In the genomic region with DNA sequence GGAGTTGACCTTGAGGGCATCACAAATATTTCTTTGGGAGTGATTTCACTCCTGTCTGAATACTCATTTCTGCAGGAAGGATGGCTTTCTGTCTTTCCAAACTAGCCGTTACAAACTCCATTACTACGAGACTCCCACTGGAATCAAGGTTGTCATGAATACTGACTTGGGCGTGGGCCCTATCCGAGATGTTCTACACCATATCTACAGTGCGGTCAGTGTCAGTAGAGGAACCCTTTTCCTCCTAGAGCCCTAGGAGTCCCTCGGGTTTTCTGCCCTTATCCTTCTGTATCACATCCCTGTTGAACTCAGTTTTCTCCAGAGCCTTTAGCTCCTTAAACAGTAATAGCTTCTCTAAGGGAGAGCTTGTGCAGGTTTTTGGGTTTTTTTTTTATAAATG, we compare ENCODE assay signal across 9 mouse cellular contexts. TPM values are rescaled to one million over a fixed set of nuclear protein-coding genes. Genes with fewer than 3 reads are reported as not detected.
DNase-seq lines count a peak whose midpoint lies in the region; ATAC-seq and TF ChIP-seq lines count a peak whose summit lies in the region.
"Had no signal": no experiment of that assay in that cellular context is flagged by ENCODE, and none has a peak within 500 bp of the region (broad histone marks: within the 10 kb centered on the region; RNA-seq: fewer than 3 reads in every experiment).

No protein-coding gene starts in this region.

- WGBS in kidney, postnatal 0 days, result 81% methylated on average over 6 of the region's 6 CpGs
- 83% methylated on average over 6 of the region's 6 CpGs for WGBS in embryonic facial prominence, embryonic 14.5 days
- WGBS in intestine, embryonic 16.5 days, result 79% methylated on average over 6 of the region's 6 CpGs

- no peaks in the 10 kb centered on the region for H3K9me3 ChIP-seq in kidney, postnatal 0 days (replicated peaks; ENCODE audit: low read length)
- no peaks in the 10 kb centered on the region for H3K9me3 ChIP-seq in embryonic facial prominence, embryonic 14.5 days (ENCODE audit: control insufficient read depth, low read length)
- H3K9me3 ChIP-seq in intestine, embryonic 16.5 days (ENCODE audit: control insufficient read depth, low read length), result no peaks in the 10 kb centered on the region

- no peaks in the 10 kb centered on the region for H3K36me3 ChIP-seq in kidney, postnatal 0 days (ENCODE audit: insufficient read depth, low read length)
- peaks cover 7% of the 10 kb centered on the region for H3K36me3 ChIP-seq in embryonic facial prominence, embryonic 14.5 days (ENCODE audit: control insufficient read depth, insufficient read depth, low read length)
- no peaks in the 10 kb centered on the region for H3K36me3 ChIP-seq in intestine, embryonic 16.5 days (ENCODE audit: control insufficient read depth, insufficient read depth, low read length)

- TF ChIP-seq CTCF in kidney, postnatal 0 days (IDR thresholded peaks at IDR 0.05; ENCODE audit: low read depth), result no peak

- no peak overlapping the region for H3K27ac ChIP-seq in kidney, postnatal 0 days
- H3K27ac ChIP-seq in embryonic facial prominence, embryonic 14.5 days (replicated peaks; ENCODE audit: low read depth, low read length), result no peak overlapping the region
- no peak overlapping the region for H3K27ac ChIP-seq in intestine, embryonic 16.5 days (ENCODE audit: low read length)

- peak overlapping the region; percentile 69 for H3K9ac ChIP-seq in kidney, postnatal 0 days (ENCODE audit: low read depth, low read length)
- peak overlapping the region; percentile 63; the same call in 1 of the 2 replicates for H3K9ac ChIP-seq in embryonic facial prominence, embryonic 14.5 days (ENCODE audit: low read depth, low read length)
- H3K9ac ChIP-seq in intestine, embryonic 16.5 days (ENCODE audit: low read depth, low read length), result peak overlapping the region; percentile 79

- H3K4me1 ChIP-seq in kidney, postnatal 0 days (replicated peaks; ENCODE audit: insufficient read depth, low read length), result peaks cover 26% of the 10 kb centered on the region
- peaks cover 23% of the 10 kb centered on the region for H3K4me1 ChIP-seq in embryonic facial prominence, embryonic 14.5 days (ENCODE audit: control insufficient read depth, insufficient read depth, low read length)
- H3K4me1 ChIP-seq in intestine, embryonic 16.5 days (ENCODE audit: control insufficient read depth, insufficient read depth, low read length), result peaks cover 33% of the 10 kb centered on the region

- intact Hi-C loops in gastrocnemius, postnatal 36 days (cut with DNase I), result loop anchor here (5.0 kb wide), 1 partner anchor 43 kb away; a partner anchor contains a TSS

- ATAC-seq in kidney, postnatal 0 days (replicated peaks; ENCODE audit: low FRiP score, low read depth), result no peak
- no peak for ATAC-seq in embryonic facial prominence, embryonic 14.5 days (ENCODE audit: low read depth)
- ATAC-seq in intestine, embryonic 16.5 days, result no peak

- H3K27me3 ChIP-seq in kidney, postnatal 0 days (ENCODE audit: insufficient read depth, low read length), result no peaks in the 10 kb centered on the region
- peaks cover 15% of the 10 kb centered on the region for H3K27me3 ChIP-seq in embryonic facial prominence, embryonic 14.5 days (replicated peaks; ENCODE audit: control insufficient read depth, insufficient read depth, low read length)
- H3K27me3 ChIP-seq in intestine, embryonic 16.5 days (replicated peaks; ENCODE audit: control insufficient read depth, insufficient read depth, low read length), result no peaks in the 10 kb centered on the region; the same call in 1 of the 2 replicates

- DNase-seq in kidney, postnatal 0 days (ENCODE audit: low spot score), result no peak
- DNase-seq in kidney, postnatal 25 days, result no peak
- no peak for DNase-seq in embryonic facial prominence, embryonic 14.5 days (ENCODE audit: low spot score)
- peak; percentile 13 for DNase-seq in naive thymus-derived CD4-positive, alpha-beta T cell, adult 2 months (ENCODE audit: low read depth)
- no peak for DNase-seq in right cerebral cortex, adult 2 months (ENCODE audit: low spot score in 2 of 2)
- DNase-seq in right cerebral cortex, adult 18-20 months, result no peak
- no peak for DNase-seq in gastrocnemius, postnatal 36 days

- peak overlapping the region; percentile 54; the same call in 1 of the 2 replicates for H3K4me3 ChIP-seq in kidney, postnatal 0 days (replicated peaks; ENCODE audit: low read depth, low read length)
- peak overlapping the region; percentile 66 for H3K4me3 ChIP-seq in embryonic facial prominence, embryonic 14.5 days (ENCODE audit: low read depth, low read length)
- peak overlapping the region; percentile 72 for H3K4me3 ChIP-seq in intestine, embryonic 16.5 days (ENCODE audit: low read length)

- H3K4me2 ChIP-seq in kidney, postnatal 0 days (ENCODE audit: low read length), result peak overlapping the region; percentile 90
- peak overlapping the region; percentile 89 for H3K4me2 ChIP-seq in embryonic facial prominence, embryonic 14.5 days (ENCODE audit: low read depth, low read length)
- H3K4me2 ChIP-seq in intestine, embryonic 16.5 days (ENCODE audit: low read depth, low read length), result peak overlapping the region; percentile 83

RNA-seq across cellular contexts. Expression of a gene that starts 1.0 kb away (rescaled TPM):
- polyA plus RNA-seq in kidney, postnatal 0 days (2015; fragmentation: Nextera tagmentation; extraction: Ambion mirVana), result 171 and 173 TPM in 2 replicates
- polyA plus RNA-seq in embryonic facial prominence, embryonic 14.5 days (2014; fragmentation: Nextera tagmentation; extraction: Ambion mirVana), result 147 and 164 TPM in 2 replicates
- 141 and 149 TPM in 2 replicates for polyA plus RNA-seq in intestine, embryonic 16.5 days (2015; fragmentation: Nextera tagmentation; extraction: Ambion mirVana)
- total RNA-seq in gastrocnemius, postnatal 36 days (2021), result 10 to 100 TPM; 40.1 to 41.8 TPM

RNA-seq across cellular contexts. Expression of a gene that starts 1.2 kb away (rescaled TPM):
- 12.6 and 14.5 TPM in 2 replicates for polyA plus RNA-seq in kidney, postnatal 0 days (2015; fragmentation: Nextera tagmentation; extraction: Ambion mirVana)
- 12.4 and 15.7 TPM in 2 replicates for polyA plus RNA-seq in embryonic facial prominence, embryonic 14.5 days (2014; fragmentation: Nextera tagmentation; extraction: Ambion mirVana)
- 17.3 and 17.8 TPM in 2 replicates for polyA plus RNA-seq in intestine, embryonic 16.5 days (2015; fragmentation: Nextera tagmentation; extraction: Ambion mirVana)
- 1 to 10 TPM; 1.4 TPM for total RNA-seq in gastrocnemius, postnatal 36 days (2021)

RNA-seq across cellular contexts. Expression of a gene that starts 1.3 kb away (rescaled TPM):
- polyA plus RNA-seq in kidney, postnatal 0 days (2015; fragmentation: Nextera tagmentation; extraction: Ambion mirVana), result 2.5 and 2.8 TPM in 2 replicates
- polyA plus RNA-seq in embryonic facial prominence, embryonic 14.5 days (2014; fragmentation: Nextera tagmentation; extraction: Ambion mirVana), result 1.7 and 2.0 TPM in 2 replicates
- polyA plus RNA-seq in intestine, embryonic 16.5 days (2015; fragmentation: Nextera tagmentation; extraction: Ambion mirVana), result 1.7 and 2.4 TPM in 2 replicates
- under 1 TPM in 1 of 2 experiments, not detected in 1; 0.10 TPM for total RNA-seq in gastrocnemius, postnatal 36 days (2021)
- total RNA-seq: megakaryocyte-erythroid progenitor cell, adult 5-6 weeks had no signal

RNA-seq across cellular contexts. Expression of a gene that starts 15.5 kb away (rescaled TPM):
- 15.6 and 18.3 TPM in 2 replicates for polyA plus RNA-seq in kidney, postnatal 0 days (2015; fragmentation: Nextera tagmentation; extraction: Ambion mirVana)
- polyA plus RNA-seq in embryonic facial prominence, embryonic 14.5 days (2014; fragmentation: Nextera tagmentation; extraction: Ambion mirVana), result 15.6 and 17.1 TPM in 2 replicates
- polyA plus RNA-seq in intestine, embryonic 16.5 days (2015; fragmentation: Nextera tagmentation; extraction: Ambion mirVana), result 8.0 and 8.3 TPM in 2 replicates
- under 1 TPM; 0.12 to 0.26 TPM for total RNA-seq in gastrocnemius, postnatal 36 days (2021)

RNA-seq across cellular contexts. Expression of a gene that starts 44.5 kb away (rescaled TPM):
- polyA plus RNA-seq in kidney, postnatal 0 days (2015; fragmentation: Nextera tagmentation; extraction: Ambion mirVana), result 38.0 and 42.3 TPM in 2 replicates
- 68.9 and 73.3 TPM in 2 replicates for polyA plus RNA-seq in embryonic facial prominence, embryonic 14.5 days (2014; fragmentation: Nextera tagmentation; extraction: Ambion mirVana)
- 33.4 and 35.5 TPM in 2 replicates for polyA plus RNA-seq in intestine, embryonic 16.5 days (2015; fragmentation: Nextera tagmentation; extraction: Ambion mirVana)
- 10 to 100 TPM in 1 of 2 experiments, 1 to 10 TPM in 1; 7.6 to 11.2 TPM for total RNA-seq in gastrocnemius, postnatal 36 days (2021)
